ENCODE assay signal across 28 mouse cellular contexts in genomic region chr16:73969573-73969972, GRCm38 (mm10).
"Had no signal": no experiment of that assay in that cellular context is flagged by ENCODE, and none has a peak within 500 bp of the region (broad histone marks: within the 10 kb centered on the region; RNA-seq: fewer than 3 reads in every experiment).

No protein-coding gene starts in this region.

- H3K27me3 ChIP-seq: heart, embryonic 13.5 days; heart, embryonic 15.5 days; hindbrain, embryonic 13.5 days; hindbrain, embryonic 15.5 days; kidney, embryonic 15.5 days; limb, embryonic 13.5 days; limb, embryonic 15.5 days; liver, embryonic 12.5 days had no signal

- H3K4me2 ChIP-seq: heart, embryonic 11.5 days; heart, embryonic 13.5 days; heart, embryonic 15.5 days; hindbrain, embryonic 13.5 days; hindbrain, embryonic 15.5 days; kidney, embryonic 15.5 days; limb, embryonic 13.5 days; limb, embryonic 15.5 days; liver, embryonic 12.5 days had no signal

- H3K9me3 ChIP-seq: heart, embryonic 13.5 days; heart, embryonic 15.5 days; hindbrain, embryonic 13.5 days; hindbrain, embryonic 15.5 days; kidney, embryonic 15.5 days; limb, embryonic 13.5 days; limb, embryonic 15.5 days; liver, embryonic 12.5 days had no signal

- H3K4me1 ChIP-seq: heart, embryonic 13.5 days; heart, embryonic 15.5 days; hindbrain, embryonic 13.5 days; hindbrain, embryonic 15.5 days; kidney, embryonic 15.5 days; limb, embryonic 15.5 days; liver, embryonic 12.5 days had no signal

- H3K27ac ChIP-seq: gastrocnemius, adult 2 months; heart, adult 2 months; heart, embryonic 13.5 days; heart, embryonic 15.5 days; hindbrain, embryonic 13.5 days; hindbrain, embryonic 15.5 days; hindbrain, postnatal 0 days; kidney, embryonic 15.5 days; kidney, postnatal 0 days; limb, embryonic 13.5 days; limb, embryonic 15.5 days; liver, embryonic 12.5 days; liver, embryonic 14.5 days had no signal

- H3K4me3 ChIP-seq: gastrocnemius, adult 2 months; heart, adult 2 months; heart, embryonic 13.5 days; heart, embryonic 15.5 days; hindbrain, embryonic 13.5 days; hindbrain, embryonic 15.5 days; kidney, embryonic 15.5 days; limb, embryonic 13.5 days; limb, embryonic 15.5 days; liver, embryonic 12.5 days had no signal

- H3K9ac ChIP-seq: heart, embryonic 13.5 days; heart, embryonic 15.5 days; hindbrain, embryonic 13.5 days; hindbrain, embryonic 15.5 days; kidney, embryonic 15.5 days; limb, embryonic 13.5 days; limb, embryonic 15.5 days; liver, embryonic 12.5 days; liver, embryonic 14.5 days had no signal

- ATAC-seq: hindbrain, postnatal 0 days; intestine, embryonic 16.5 days; liver, embryonic 12.5 days had no signal

- H3K36me3 ChIP-seq: heart, embryonic 13.5 days; heart, embryonic 15.5 days; hindbrain, embryonic 13.5 days; hindbrain, embryonic 15.5 days; kidney, embryonic 15.5 days; limb, embryonic 15.5 days; liver, embryonic 12.5 days had no signal

- DNase-seq: gastrocnemius, adult 2 months; gastrocnemius, postnatal 10 days; gastrocnemius, postnatal 25 days; heart, adult 11 months; heart, adult 2 months; heart, postnatal 14 days; heart, postnatal 36 days; kidney, adult 11 months; kidney, adult 2 months; kidney, adult 9 months; kidney, postnatal 14 days; kidney, postnatal 36 days; layer of hippocampus, adult 9-11 months; layer of hippocampus, postnatal 36 days; left cerebral cortex, postnatal 4 days had no signal
